Mouse (Mus musculus) liver, postnatal 0 days (tissue): ENCODE measurements around the gene Gm13723.

Experiments
- CTCF ChIP-seq: sonication (generic); IDR thresholded peaks from 2 replicates; pipeline ENCODE4 v1.5.1; 2016; ENCODE audit warnings: antibody characterized with exemption, low read depth
- EP300 ChIP-seq: IDR thresholded peaks from 2 replicates; pipeline ENCODE4 v1.6.1; 2016; ENCODE audit warnings: antibody characterized with exemption, low read depth, mild to moderate bottlenecking

DNA sequence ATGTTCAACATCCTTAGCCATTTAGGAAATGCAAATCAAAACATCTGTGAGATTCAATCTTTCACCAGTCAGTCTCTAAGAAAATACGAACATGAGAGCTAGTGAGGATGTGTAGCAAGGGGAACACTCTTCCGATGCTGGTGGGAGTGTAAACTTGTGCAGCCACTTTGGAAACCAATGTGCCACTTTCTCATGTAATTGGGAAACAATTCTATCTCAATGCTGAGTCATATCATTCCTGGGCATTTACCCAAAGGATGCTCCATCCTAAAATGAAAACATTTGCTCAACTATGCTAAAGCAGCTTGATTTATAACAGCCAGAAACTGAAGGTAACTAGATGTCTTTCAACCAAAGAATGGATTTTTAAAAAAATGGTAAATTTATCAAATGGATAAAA lies 31.0 kb upstream of the Gm13723 start:
- no peak for TF ChIP-seq CTCF
- no peak for TF ChIP-seq EP300
